Mouse (Mus musculus): ENCODE measurements around the gene Rbm45. TPM values are rescaled to one million over a fixed set of nuclear protein-coding genes. Genes with fewer than 3 reads are reported as not detected.

Rbm45 gene
- polyA plus RNA-seq, 1 experiment from 2014 or later, result 14.8 TPM

DNA sequence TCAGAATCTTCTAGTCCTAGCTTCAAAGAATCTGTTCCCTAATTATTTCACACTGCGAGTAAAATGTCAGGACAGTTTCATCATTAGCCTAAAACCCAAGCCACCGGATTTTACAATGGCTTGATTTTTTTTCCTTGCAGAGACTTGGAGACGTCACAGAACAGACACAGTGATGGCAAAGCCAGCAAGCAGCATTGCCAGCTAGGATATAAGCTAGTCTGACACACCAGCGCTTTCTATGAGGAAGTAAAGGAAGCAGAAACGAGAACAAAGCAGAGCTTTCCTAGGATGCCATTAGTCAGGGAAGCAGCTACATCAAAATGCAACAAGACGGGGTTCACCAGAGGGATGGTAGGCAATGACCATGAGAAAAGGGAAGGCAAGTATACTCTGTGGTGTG is 21.9 kb upstream of the Rbm45 start:
- no peaks in the 10 kb centered on the region for H3K9me3 ChIP-seq (replicated peaks)
- H3K27me3 ChIP-seq, result no peaks in the 10 kb centered on the region
- ATAC-seq (ENCODE audit: insufficient number of reproducible peaks, low FRiP score, low TSS enrichment, low read depth), result no peak
- H3K27ac ChIP-seq (replicated peaks), result no peak overlapping the region
- H3K4me2 ChIP-seq (replicated peaks), result no peak overlapping the region
- no peak overlapping the region for H3K9ac ChIP-seq
- H3K36me3 ChIP-seq, result no peaks in the 10 kb centered on the region
- H3K4me1 ChIP-seq, result no peaks in the 10 kb centered on the region
- WGBS, result 72% methylated on average over 6 of the region's 6 CpGs
- H3K4me3 ChIP-seq (replicated peaks), result no peak overlapping the region

DNA sequence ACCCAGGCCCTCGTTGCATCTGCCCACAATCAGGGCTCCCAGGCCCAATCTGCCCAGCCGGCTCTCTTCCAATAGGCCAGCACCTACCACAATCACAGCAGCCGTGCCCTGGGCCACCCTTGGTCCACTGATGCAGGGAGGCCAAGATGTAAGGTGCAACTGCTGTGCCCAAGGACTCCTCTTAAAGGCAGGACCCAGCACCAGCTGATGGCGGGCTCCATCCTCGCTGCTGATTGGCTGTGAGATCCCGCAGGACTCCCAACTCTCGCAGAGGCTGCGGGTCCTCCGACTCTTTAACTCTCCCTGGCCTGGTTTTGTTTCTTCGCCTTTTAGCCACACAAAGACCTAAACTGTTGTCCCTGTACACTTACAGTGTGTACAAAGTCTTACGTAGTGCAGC is 9.6 kb upstream of the Rbm45 start, which contains the start of gene Cyct:
TSS of gene Cyct (minus strand) at position 225 of the 400 bp plus-strand sequence.
- Histone ChIP-seq H3K4me3 (replicated peaks) (no peak within 1 kb of the TSS), H3K9me3 (replicated peaks) (no peaks in the 10 kb centered on the region), H3K4me2 (replicated peaks) (no peak within 1 kb of the TSS), H3K9ac (no peak within 1 kb of the TSS), H3K36me3 (no peaks in the 10 kb centered on the region), H3K27ac (replicated peaks) (no peak within 1 kb of the TSS), H3K27me3 (no peaks in the 10 kb centered on the region), H3K4me1 (no peaks in the 10 kb centered on the region)
- ATAC-seq (ENCODE audit: insufficient number of reproducible peaks, low FRiP score, low TSS enrichment, low read depth), result no peak
- 81% methylated on average over 11 of the region's 11 CpGs for WGBS

GRCm38 (mm10) chr2:76362111-76362510 is 7.7 kb upstream of the Rbm45 start:
- H3K27me3 ChIP-seq, result no peaks in the 10 kb centered on the region
- H3K9ac ChIP-seq, result no peak overlapping the region
- WGBS, result 44% methylated on average over 2 of the region's 2 CpGs
- H3K36me3 ChIP-seq, result no peaks in the 10 kb centered on the region
- ATAC-seq (ENCODE audit: insufficient number of reproducible peaks, low FRiP score, low TSS enrichment, low read depth), result no peak
- no peak overlapping the region for H3K27ac ChIP-seq (replicated peaks)
- no peak overlapping the region for H3K4me3 ChIP-seq (replicated peaks)
- H3K4me2 ChIP-seq (replicated peaks), result no peak overlapping the region
- no peaks in the 10 kb centered on the region for H3K9me3 ChIP-seq (replicated peaks)
- no peaks in the 10 kb centered on the region for H3K4me1 ChIP-seq

DNA sequence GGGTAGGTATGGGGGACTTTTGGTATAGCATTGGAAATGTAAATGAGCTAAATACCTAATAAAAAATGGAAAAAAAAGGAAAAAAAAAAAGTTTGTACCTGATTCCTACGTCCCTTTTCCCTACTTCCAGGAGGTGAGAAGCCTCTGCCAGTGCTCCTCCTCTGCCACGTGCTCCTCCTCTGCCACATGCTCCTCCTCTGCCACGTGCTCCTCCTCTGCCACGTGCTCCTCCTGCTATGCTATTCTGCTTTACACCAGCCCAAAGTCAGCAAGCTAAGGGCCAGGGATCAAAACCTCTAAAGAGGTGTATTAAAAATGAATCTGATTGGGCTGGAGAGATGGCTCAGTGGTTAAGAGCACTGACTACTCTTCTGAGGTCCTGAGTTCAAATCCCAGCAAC is 4.0 kb upstream of the Rbm45 start:
- WGBS, result 72% methylated on average over 4 of the region's 4 CpGs
- Histone ChIP-seq H3K36me3 (no peaks in the 10 kb centered on the region), H3K27me3 (no peaks in the 10 kb centered on the region), H3K9ac (no peak overlapping the region), H3K4me2 (replicated peaks) (no peak overlapping the region), H3K9me3 (replicated peaks) (no peaks in the 10 kb centered on the region), H3K27ac (replicated peaks) (no peak overlapping the region), H3K4me1 (peaks cover 6% of the 10 kb centered on the region; the same call in 1 of the 2 replicates), H3K4me3 (replicated peaks) (no peak overlapping the region)
- no peak for ATAC-seq (ENCODE audit: insufficient number of reproducible peaks, low FRiP score, low TSS enrichment, low read depth)

- Histone ChIP-seq H3K27me3 (no peaks in the 10 kb centered on the region), H3K36me3 (no peaks in the 10 kb centered on the region), H3K4me1 (peaks cover 11% of the 10 kb centered on the region; the same call in 1 of the 2 replicates), H3K4me2 (replicated peaks) (no peak overlapping the region), H3K27ac (replicated peaks) (no peak overlapping the region), H3K9me3 (replicated peaks) (no peaks in the 10 kb centered on the region), H3K9ac (no peak overlapping the region), H3K4me3 (replicated peaks) (no peak overlapping the region)
- ATAC-seq (ENCODE audit: insufficient number of reproducible peaks, low FRiP score, low TSS enrichment, low read depth), result no peak
- 19% methylated on average over 9 of the region's 9 CpGs for WGBS
These were observed 2.4 kb upstream of the Rbm45 start for GRCm38 (mm10) chr2:76367188-76367922.

DNA sequence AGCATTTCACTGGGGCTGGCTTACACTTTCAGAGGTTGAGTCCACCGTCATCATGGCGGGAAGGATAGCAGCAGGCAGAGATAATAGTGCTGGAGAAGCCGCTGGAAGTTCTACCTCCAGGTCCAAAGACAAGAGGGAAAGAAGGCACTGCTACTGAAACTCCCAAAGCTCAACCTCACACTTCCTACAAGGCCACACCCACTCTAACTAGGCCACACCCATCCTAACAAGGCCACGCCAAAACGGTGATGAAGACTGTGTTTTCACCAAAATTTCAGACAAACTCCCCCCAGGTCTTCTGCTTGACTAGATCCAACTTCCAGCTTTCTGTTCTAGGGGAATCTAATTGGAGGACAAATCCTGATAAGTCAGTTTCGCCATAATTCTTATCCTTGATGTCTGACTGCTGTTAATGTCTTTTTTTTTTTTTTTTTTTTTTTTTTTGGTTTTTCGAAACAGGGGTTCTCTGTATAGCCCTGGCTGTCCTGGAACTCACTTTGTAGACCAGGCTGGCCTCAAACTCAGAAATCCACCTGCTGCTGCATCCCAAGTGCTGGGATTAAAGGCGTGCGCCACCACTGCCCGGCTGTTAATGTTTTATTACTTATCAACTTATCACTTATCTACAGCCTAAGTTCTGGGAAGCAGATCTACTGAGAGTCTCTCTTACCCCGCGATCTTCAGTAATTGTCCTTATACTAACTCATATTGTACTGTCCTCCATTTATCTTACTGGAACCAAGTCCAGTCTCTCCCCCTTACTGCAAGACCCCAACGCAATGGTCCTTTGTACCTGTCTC is 723 bp upstream of the Rbm45 start:
- no peak overlapping the region for H3K27ac ChIP-seq (replicated peaks)
- ATAC-seq (ENCODE audit: insufficient number of reproducible peaks, low FRiP score, low TSS enrichment, low read depth), result no peak
- H3K4me2 ChIP-seq (replicated peaks), result no peak overlapping the region
- H3K27me3 ChIP-seq, result no peaks in the 10 kb centered on the region
- H3K9ac ChIP-seq, result no peak overlapping the region
- WGBS, result 74% methylated on average over 13 of the region's 13 CpGs
- H3K9me3 ChIP-seq (replicated peaks), result no peaks in the 10 kb centered on the region
- peak overlapping the region; percentile 95 for H3K4me3 ChIP-seq (replicated peaks)
- peaks cover 11% of the 10 kb centered on the region; the same call in 1 of the 2 replicates for H3K4me1 ChIP-seq
- peaks cover 12% of the 10 kb centered on the region; the same call in 1 of the 2 replicates for H3K36me3 ChIP-seq

DNA sequence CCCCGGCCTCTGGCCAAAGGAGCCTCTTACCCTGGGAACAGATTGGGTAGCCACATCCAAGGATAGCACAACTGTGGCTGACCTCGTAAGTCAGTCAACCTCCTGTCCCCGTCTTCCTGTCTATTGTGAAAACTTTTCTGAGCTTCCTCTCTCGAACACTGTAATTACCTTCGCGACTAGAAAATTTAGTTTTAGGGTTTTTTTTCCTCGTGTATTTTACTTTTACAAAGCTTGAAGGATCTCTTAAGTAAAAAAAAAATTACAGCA is 805 bp downstream of the Rbm45 start:
- Histone ChIP-seq H3K27me3 (no peaks in the 10 kb centered on the region), H3K36me3 (peaks cover 20% of the 10 kb centered on the region; the same call in 1 of the 2 replicates), H3K4me2 (replicated peaks) (peak overlapping the region; percentile 92), H3K9ac (peak overlapping the region; percentile 84), H3K27ac (replicated peaks) (no peak overlapping the region), H3K4me1 (peaks cover 11% of the 10 kb centered on the region; the same call in 1 of the 2 replicates), H3K9me3 (replicated peaks) (no peaks in the 10 kb centered on the region), H3K4me3 (replicated peaks) (peak overlapping the region; percentile 95)
- under 1% methylated on average over 7 of the region's 7 CpGs for WGBS
- ATAC-seq (ENCODE audit: insufficient number of reproducible peaks, low FRiP score, low TSS enrichment, low read depth), result no peak

DNA sequence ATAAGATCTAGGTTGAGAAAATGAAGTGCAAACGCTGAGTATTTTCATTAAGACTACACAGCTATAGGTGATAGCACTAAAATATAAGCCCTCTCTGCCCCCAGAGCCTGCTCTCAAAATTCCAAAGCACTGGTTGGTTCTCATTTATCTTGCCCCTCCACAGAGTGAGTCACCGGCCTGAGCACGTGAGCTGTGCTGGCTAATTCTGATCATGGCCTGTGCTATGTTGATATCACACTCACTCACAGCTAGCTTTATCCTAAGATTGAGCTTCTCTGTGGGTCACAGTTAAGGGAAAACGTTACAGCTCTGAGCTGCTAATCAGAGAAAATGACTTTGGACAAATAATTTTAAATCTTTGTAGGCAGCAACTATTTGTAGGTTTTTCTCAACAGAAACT is 2.5 kb downstream of the Rbm45 start:
- Histone ChIP-seq H3K4me1 (peaks cover 11% of the 10 kb centered on the region; the same call in 1 of the 2 replicates), H3K4me2 (replicated peaks) (no peak overlapping the region), H3K9me3 (replicated peaks) (no peaks in the 10 kb centered on the region), H3K36me3 (peaks cover 23% of the 10 kb centered on the region), H3K27ac (replicated peaks) (no peak overlapping the region), H3K9ac (no peak overlapping the region), H3K27me3 (no peaks in the 10 kb centered on the region), H3K4me3 (replicated peaks) (no peak overlapping the region)
- 88% methylated on average over 4 of the region's 4 CpGs for WGBS
- no peak for ATAC-seq (ENCODE audit: insufficient number of reproducible peaks, low FRiP score, low TSS enrichment, low read depth)

DNA sequence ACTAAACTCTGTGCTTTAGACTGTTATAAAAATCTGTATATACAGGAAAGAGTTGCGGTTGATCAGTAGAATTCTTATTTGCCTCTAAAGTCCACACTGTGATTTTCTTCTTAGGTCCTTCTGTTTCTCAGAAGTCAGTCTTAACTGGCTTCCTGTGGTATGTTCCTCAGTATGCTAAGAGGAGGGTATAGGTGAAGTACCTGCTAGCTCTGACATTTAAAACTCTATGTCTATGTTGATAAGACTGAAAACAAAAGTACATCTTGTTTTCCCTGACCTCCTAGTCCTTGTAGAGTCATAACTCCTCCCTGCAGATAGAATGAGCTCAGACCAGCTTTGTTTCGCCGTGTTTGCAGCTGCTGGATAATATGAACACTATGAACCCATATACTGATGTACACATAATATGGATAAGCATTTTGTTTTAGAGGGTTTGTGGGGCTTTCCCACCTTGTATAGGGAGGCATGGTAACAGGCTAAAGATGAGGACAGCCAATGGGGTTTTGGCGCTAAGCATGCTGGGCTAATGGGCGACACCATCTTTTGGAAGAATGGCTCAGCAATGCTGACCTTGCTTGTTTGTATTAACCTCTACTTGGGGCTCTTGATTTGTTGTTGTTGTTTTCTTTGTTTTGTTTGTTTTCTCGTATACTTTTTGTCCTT is 4.9 kb downstream of the Rbm45 start:
- Histone ChIP-seq H3K4me2 (replicated peaks) (no peak overlapping the region), H3K27me3 (no peaks in the 10 kb centered on the region), H3K4me1 (peaks cover 9% of the 10 kb centered on the region; the same call in 1 of the 2 replicates), H3K36me3 (peaks cover 43% of the 10 kb centered on the region), H3K27ac (replicated peaks) (no peak overlapping the region), H3K9me3 (replicated peaks) (no peaks in the 10 kb centered on the region), H3K4me3 (replicated peaks) (no peak overlapping the region), H3K9ac (no peak overlapping the region)
- no peak for ATAC-seq (ENCODE audit: insufficient number of reproducible peaks, low FRiP score, low TSS enrichment, low read depth)
- WGBS, result 94% methylated on average over 6 of the region's 6 CpGs

DNA sequence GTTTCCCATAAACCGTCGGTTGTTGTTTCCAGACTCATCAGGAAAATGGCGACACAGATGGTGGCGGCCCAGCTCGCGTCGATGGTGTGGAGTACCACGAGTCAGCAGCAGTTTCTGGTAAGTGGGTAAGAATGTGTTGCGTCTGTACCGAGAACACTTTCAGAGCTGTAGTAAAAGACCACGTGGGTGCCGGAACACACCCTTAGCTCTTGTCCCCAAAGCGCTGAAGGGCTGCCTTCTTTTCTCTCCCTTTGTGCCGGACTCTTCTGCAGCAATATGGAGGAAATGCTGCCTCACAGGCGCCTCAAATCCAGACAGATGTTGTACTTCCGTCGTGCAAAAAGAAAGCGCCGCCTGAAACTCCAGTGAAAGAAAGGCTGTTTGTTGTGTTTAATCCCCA is 8.9 kb downstream of the Rbm45 start:
- Histone ChIP-seq H3K27me3 (no peaks in the 10 kb centered on the region), H3K4me1 (no peaks in the 10 kb centered on the region), H3K9ac (no peak overlapping the region), H3K9me3 (replicated peaks) (no peaks in the 10 kb centered on the region), H3K4me3 (replicated peaks) (no peak overlapping the region), H3K36me3 (peaks cover 55% of the 10 kb centered on the region), H3K27ac (replicated peaks) (no peak overlapping the region), H3K4me2 (replicated peaks) (no peak overlapping the region)
- no peak for ATAC-seq (ENCODE audit: insufficient number of reproducible peaks, low FRiP score, low TSS enrichment, low read depth)
- 92% methylated on average over 19 of the region's 19 CpGs for WGBS

DNA sequence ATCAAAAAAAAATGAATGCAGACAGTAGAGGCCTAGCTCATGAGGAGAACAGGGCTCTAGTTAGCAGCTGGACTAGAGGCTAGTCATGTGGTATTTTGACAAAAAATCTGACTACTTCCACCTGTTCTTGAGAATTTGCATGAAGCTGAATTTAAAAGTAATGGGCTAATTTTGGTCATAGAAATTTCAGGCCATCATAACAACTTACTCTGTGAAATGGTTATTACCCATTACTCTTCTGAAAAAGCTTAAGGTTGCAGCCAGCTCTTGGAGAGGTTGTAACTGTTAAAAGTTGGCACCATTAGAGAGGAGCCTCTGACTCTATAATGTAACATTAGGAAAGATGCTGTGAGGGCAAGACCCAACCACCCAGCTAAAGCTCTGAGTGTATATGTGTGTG is 16.7 kb downstream of the Rbm45 start:
- H3K27me3 ChIP-seq, result no peaks in the 10 kb centered on the region
- no peaks in the 10 kb centered on the region for H3K9me3 ChIP-seq (replicated peaks)
- ATAC-seq (ENCODE audit: insufficient number of reproducible peaks, low FRiP score, low TSS enrichment, low read depth), result no peak
- peaks cover 9% of the 10 kb centered on the region for H3K36me3 ChIP-seq
- no peak overlapping the region for H3K9ac ChIP-seq
- H3K27ac ChIP-seq (replicated peaks), result no peak overlapping the region
- H3K4me3 ChIP-seq (replicated peaks), result no peak overlapping the region
- no peak overlapping the region for H3K4me2 ChIP-seq (replicated peaks)
- no peaks in the 10 kb centered on the region for H3K4me1 ChIP-seq

Measured in embryonic facial prominence, embryonic 15.5 days (tissue).